Comparison of ENCODE assay signal across 8 mouse cellular contexts in the genomic region with DNA sequence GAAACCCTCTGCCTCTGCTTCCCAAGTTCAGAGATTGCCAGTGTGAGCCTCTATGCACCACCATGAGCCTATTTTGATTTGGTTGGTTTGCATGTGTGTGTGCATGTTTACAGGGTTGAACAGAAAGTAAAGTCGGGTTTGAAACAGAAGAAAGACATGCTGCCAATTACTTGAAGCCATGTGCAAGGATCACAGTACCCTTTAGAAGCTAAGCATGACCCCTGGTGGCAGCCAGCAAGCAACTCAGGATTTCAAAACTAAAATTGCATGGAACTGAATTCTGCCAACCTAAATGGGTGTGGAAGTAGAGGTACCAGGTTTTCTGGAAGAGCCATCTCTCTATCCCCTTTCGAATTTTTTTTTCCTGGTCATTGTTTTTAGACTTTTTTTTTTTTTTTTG. TPM values are rescaled to one million over a fixed set of nuclear protein-coding genes. Genes with fewer than 3 reads are reported as not detected.
A peak's percentile ranks its signal among the peaks of the same experiment; 100 is the strongest.
DNase-seq lines count a peak whose midpoint lies in the region.
"Had no signal": no experiment of that assay in that cellular context is flagged by ENCODE, and none has a peak within 500 bp of the region (broad histone marks: within the 10 kb centered on the region; RNA-seq: fewer than 3 reads in every experiment).

No protein-coding gene starts in this region.

- peak overlapping the region; percentile 32; the same call in 1 of the 2 replicates for H3K4me3 ChIP-seq in brown adipose tissue, adult 24 weeks (ENCODE audit: insufficient read depth, low read depth, low read length)
- H3K4me3 ChIP-seq: midbrain, embryonic 12.5 days had no signal

- peak; percentile 8 for DNase-seq in left cerebral cortex, postnatal 4 days
- no peak for DNase-seq in left cerebral cortex, adult 8-10 months (ENCODE audit: low spot score in 2 of 2)
- peak; percentile 64 for DNase-seq in NIH3T3 (ENCODE audit: low read depth)
- DNase-seq in kidney, postnatal 4 days, result peak; percentile 16 to 38
- DNase-seq in thymus, postnatal 4 days, result peak; percentile 53
- DNase-seq in right cerebral cortex, postnatal 14 days, result no peak

- intact Hi-C loops in left cerebral cortex, postnatal 4 days (cut with DNase I), result no loop called here

- H3K27ac ChIP-seq in brown adipose tissue, adult 24 weeks (replicated peaks; ENCODE audit: low read depth, low read length), result no peak overlapping the region
- H3K27ac ChIP-seq: midbrain, embryonic 12.5 days had no signal

- no peaks in the 10 kb centered on the region for H3K4me1 ChIP-seq in brown adipose tissue, adult 24 weeks (ENCODE audit: control insufficient read depth, insufficient read depth, insufficient read length, low read length)
- H3K4me1 ChIP-seq: midbrain, embryonic 12.5 days had no signal

RNA-seq across cellular contexts. Expression of a gene that starts 33.0 kb away (rescaled TPM):
- total RNA-seq in left cerebral cortex, postnatal 4 days (2021), result 10 to 100 TPM; 58.0 to 59.1 TPM
- 10 to 100 TPM; 58.3 to 70.0 (median 69.1) TPM for total RNA-seq in left cerebral cortex, adult 8-10 months (2022)
- 8.1 and 8.8 TPM in 2 replicates for polyA plus RNA-seq in brown adipose tissue, adult 24 weeks (2012; ENCODE audit: insufficient read depth, insufficient read length, missing spikeins)

Comparison
In these comparisons a context has a peak if more than half of its experiments do, and no peak if none do; other contexts are left out.
1. DNase-seq: peak in left cerebral cortex, postnatal 4 days (single experiment), NIH3T3 (single experiment), kidney, postnatal 4 days (2 of 2) and thymus, postnatal 4 days (single experiment); none in left cerebral cortex, adult 8-10 months (0 of 2) and right cerebral cortex, postnatal 14 days (single experiment).